Mouse (Mus musculus) heart, adult 11 months (tissue): ENCODE measurements at regions not wholly inside any gene's neighbourhood (a gene's known extent, or its start where the extent isn't known, plus 50 kb on each side); places are given as distances from the start of the nearest gene placed in this dataset.

ENCODE experiments used
- DNase-seq: peaks from one replicate; pipeline ENCODE4 v3.0.0; 2022

DNA sequence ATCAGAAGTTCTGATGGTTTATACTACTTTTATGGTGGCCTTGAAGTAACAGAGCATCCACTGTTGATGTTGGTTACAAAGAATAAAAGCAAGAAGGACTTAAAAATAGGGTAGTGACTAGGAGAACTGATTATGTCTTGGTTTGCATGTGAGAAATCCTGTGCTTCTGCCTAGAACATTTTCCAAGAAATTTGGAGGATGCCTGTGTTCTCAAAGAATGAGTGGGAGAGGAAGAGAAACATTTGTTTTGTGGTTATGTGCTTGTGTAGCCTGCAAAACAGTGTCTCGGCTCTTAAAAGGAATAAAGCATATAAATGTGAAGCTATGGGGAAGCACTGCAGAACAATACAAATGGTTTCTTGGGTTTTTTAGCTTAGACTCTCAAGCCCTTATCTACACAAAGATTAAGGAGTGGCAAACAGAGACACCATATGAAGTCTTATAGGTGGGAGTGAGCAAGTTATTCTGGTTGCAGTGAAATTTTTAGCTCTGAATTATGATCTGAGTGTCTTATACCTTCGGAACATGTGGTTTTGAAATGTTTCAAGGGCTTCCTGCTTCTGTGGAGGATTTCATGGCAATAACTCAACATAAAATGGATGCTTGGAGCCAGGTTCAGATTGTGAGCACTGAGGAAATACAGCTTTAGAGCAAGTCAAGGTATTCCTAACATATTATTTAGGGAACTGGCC, 372.1 kb upstream of the Man1a start:
- no peak for DNase-seq

DNA sequence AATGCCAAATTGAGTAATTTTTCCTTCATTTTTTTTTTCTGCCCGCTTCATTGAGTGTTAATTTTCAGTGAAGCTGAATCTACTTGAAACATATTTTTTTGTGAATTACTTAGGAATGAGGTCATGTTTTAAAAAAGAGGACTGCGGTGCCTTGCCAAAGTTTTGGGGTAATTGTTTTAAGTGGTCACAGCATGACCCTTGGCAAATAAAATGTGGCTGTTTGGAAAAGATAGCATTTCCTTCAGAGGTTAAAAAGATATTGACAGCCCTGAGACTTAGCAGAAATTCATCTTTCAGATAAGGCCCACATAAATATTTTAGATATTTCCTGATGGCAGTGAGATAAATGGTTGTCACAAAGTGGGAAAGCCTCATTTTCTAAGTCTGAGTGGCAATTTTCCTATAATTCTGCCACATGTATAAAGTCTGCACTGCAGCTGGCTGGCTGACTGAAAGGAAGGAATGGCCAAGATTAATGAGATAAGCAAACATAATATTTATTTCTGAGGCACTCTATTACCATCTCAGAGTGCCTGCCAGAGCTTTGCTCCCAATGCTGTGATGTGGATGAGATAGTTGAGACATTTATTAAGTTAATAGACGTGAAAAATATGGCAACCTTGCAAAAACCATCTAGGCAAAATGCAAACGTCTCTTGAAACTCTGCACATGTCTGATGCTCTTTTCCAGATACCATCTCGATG, 327.0 kb upstream of the Man1a start:
- no peak for DNase-seq

DNA sequence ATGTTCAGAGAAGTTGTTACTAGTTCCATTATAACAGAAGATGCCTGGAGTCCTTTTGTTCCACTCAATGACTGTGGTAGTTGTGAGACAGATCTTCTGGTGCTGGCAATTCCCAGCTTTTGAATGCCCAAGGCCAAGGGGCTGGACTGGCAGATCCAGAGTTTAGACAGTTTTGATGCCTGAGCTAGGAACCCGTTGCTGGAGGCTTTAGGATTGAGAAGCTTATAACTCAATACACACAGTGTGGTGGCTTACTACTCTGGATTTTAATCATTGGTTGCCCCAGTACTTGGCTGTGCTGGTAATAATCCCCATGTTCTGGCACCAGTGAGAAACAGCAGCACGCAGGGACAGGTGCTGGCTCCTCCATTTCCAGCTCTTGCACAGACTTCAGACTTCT, 307.3 kb upstream of the Man1a start:
- no peak for DNase-seq

DNA sequence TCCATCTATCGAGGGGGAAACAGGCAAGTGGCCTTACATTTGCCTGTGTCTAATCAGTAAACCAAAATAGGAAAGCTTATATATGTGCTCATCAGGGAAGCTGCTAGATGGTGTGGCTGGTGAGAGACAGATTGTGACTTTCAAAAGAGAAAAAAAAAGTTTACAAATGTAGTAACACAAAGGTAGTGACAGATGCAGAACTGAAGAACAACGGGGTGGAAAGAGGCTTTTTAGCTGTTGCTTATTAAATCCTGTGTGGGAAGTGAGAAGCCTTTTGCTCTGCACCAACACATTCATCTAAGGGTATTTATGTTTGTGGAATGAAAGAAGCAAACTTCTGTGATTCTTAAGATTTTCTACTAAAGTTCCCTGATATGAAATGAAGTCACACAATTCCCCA, 305.1 kb upstream of the Man1a start:
- DNase-seq, result no peak

DNA sequence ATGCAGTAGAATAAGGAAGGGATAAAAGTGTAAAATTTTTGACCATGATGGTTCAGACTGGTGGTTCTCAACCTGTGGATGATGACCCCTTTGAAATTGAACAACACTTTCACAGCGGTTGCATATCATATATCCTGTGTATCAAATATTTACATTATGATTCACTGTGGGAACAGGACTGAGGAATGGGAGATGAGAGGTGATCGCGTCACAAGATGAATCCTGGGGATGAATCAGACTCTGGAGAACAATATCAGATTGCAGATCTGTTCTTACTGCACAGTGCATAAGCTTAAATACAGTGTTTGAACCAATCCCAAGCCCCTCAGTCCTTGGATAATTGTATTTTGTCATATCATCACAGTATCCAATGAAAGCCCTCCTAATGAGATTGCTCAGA, 292.7 kb upstream of the Man1a start:
- no peak for DNase-seq

DNA sequence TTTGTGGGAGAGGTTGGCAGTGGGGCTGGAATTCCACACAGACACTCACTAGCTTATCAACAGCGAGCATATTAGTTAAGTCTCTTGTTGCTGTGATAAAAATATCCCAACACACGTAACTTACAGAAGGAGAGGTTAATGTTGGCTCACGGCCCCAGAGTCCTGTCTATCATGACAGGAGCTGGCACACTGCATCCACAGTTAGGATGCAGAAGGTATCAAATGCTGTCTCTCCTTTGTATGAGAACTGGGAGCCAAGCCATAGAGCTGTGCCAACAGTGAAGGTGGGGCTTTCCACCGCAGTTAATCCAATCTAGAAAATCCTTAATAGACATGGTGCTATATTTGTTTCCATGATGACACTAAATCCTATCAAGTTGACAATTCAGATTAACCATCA, 288.9 kb upstream of the Man1a start:
- no peak for DNase-seq

DNA sequence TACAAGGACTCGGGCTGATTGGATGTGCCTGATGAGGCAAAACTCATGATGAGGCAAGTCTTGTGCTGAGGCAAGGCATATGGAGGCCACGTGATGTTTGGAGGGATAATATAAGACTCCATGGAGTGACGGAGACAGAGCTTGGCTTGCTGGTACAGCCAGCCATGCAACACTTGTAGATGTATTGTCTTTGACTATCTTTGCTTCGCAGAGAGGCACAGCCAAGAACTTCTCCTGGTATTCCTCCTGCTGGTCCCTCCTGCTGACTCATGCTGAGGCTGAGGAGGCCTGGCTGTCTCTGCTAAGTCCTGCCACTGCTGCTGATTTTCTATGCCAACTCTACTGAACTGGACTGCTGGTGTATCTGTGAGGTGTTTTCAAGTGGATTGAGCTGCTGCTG, 260.8 kb upstream of the Man1a start:
- DNase-seq, result peak; percentile 85
